Mouse (Mus musculus): ENCODE results near the gene Pmf1. TPM values are rescaled to one million over a fixed set of nuclear protein-coding genes. Genes with fewer than 3 reads are reported as not detected.
"Not testable (repeated sequence)": the region's sequence is repeated elsewhere in the genome, so short reads cannot be mapped to it uniquely, and the experiment has no call there.

Pmf1 gene
- polyA plus RNA-seq, 1 experiment from 2014 or later: 28.3 TPM

- Histone ChIP-seq H3K27me3 (ENCODE audit: control insufficient read depth, insufficient read depth, low read length) (no peaks in the 10 kb centered on the region), H3K4me2 (ENCODE audit: low read length) (no peak overlapping the region), H3K9ac (replicated peaks; ENCODE audit: low read length) (no peak overlapping the region), H3K9me3 (ENCODE audit: control insufficient read depth, low read length) (no peaks in the 10 kb centered on the region), H3K27ac (replicated peaks; ENCODE audit: low read depth, low read length) (no peak overlapping the region), H3K36me3 (ENCODE audit: control insufficient read depth, insufficient read depth, low read length) (peaks cover 79% of the 10 kb centered on the region), H3K4me3 (replicated peaks; ENCODE audit: low read depth, low read length) (no peak overlapping the region), H3K4me1 (ENCODE audit: control insufficient read depth, insufficient read depth, low read length) (peaks cover 3% of the 10 kb centered on the region; the same call in 1 of the 2 replicates)
- ATAC-seq (ENCODE audit: low FRiP score, low TSS enrichment): no peak
- no peak for DNase-seq
- 86% methylated on average over 7 of the region's 7 CpGs for WGBS
Measured at GRCm38 (mm10) chr3:88442888-88443287, 32.8 kb upstream of the Pmf1 start.

- Histone ChIP-seq H3K9me3 (ENCODE audit: control insufficient read depth, low read length) (no peaks in the 10 kb centered on the region), H3K36me3 (ENCODE audit: control insufficient read depth, insufficient read depth, low read length) (peaks cover 79% of the 10 kb centered on the region), H3K4me3 (replicated peaks; ENCODE audit: low read depth, low read length) (no peak overlapping the region), H3K4me2 (ENCODE audit: low read length) (no peak overlapping the region), H3K9ac (replicated peaks; ENCODE audit: low read length) (no peak overlapping the region), H3K4me1 (ENCODE audit: control insufficient read depth, insufficient read depth, low read length) (peaks cover 3% of the 10 kb centered on the region; the same call in 1 of the 2 replicates), H3K27me3 (ENCODE audit: control insufficient read depth, insufficient read depth, low read length) (no peaks in the 10 kb centered on the region), H3K27ac (replicated peaks; ENCODE audit: low read depth, low read length) (no peak overlapping the region)
- 86% methylated on average over 12 of the region's 12 CpGs for WGBS
- ATAC-seq (ENCODE audit: low FRiP score, low TSS enrichment): no peak
- no peak for DNase-seq
Measured at GRCm38 (mm10) chr3:88442488-88442887, 32.4 kb upstream of the Pmf1 start.

- Histone ChIP-seq H3K4me1 (ENCODE audit: control insufficient read depth, insufficient read depth, low read length) (peaks cover 3% of the 10 kb centered on the region; the same call in 1 of the 2 replicates), H3K9ac (replicated peaks; ENCODE audit: low read length) (no peak overlapping the region; the same call in 1 of the 2 replicates), H3K4me3 (replicated peaks; ENCODE audit: low read depth, low read length) (no peak overlapping the region), H3K27ac (replicated peaks; ENCODE audit: low read depth, low read length) (no peak overlapping the region), H3K27me3 (ENCODE audit: control insufficient read depth, insufficient read depth, low read length) (no peaks in the 10 kb centered on the region), H3K9me3 (ENCODE audit: control insufficient read depth, low read length) (no peaks in the 10 kb centered on the region), H3K36me3 (ENCODE audit: control insufficient read depth, insufficient read depth, low read length) (peaks cover 81% of the 10 kb centered on the region), H3K4me2 (ENCODE audit: low read length) (no peak overlapping the region)
- ATAC-seq (ENCODE audit: low FRiP score, low TSS enrichment): no peak; the same call in 1 of the 2 replicates
- DNase-seq: peak; percentile 83
- 21% methylated on average over 27 of the region's 27 CpGs for WGBS
Measured at GRCm38 (mm10) chr3:88440500-88441381, 30.6 kb upstream of the Pmf1 start.

GRCm38 (mm10) chr3:88439582-88439981, 29.5 kb upstream of the Pmf1 start:
- Histone ChIP-seq H3K9me3 (ENCODE audit: control insufficient read depth, low read length) (no peaks in the 10 kb centered on the region), H3K4me1 (ENCODE audit: control insufficient read depth, insufficient read depth, low read length) (peaks cover 3% of the 10 kb centered on the region; the same call in 1 of the 2 replicates), H3K36me3 (ENCODE audit: control insufficient read depth, insufficient read depth, low read length) (peaks cover 81% of the 10 kb centered on the region), H3K4me3 (replicated peaks; ENCODE audit: low read depth, low read length) (no peak overlapping the region), H3K9ac (replicated peaks; ENCODE audit: low read length) (no peak overlapping the region), H3K27ac (replicated peaks; ENCODE audit: low read depth, low read length) (no peak overlapping the region), H3K4me2 (ENCODE audit: low read length) (no peak overlapping the region), H3K27me3 (ENCODE audit: control insufficient read depth, insufficient read depth, low read length) (no peaks in the 10 kb centered on the region)
- 40% methylated on average over 4 of the region's 4 CpGs for WGBS
- no peak for DNase-seq
- ATAC-seq (ENCODE audit: low FRiP score, low TSS enrichment): no peak

GRCm38 (mm10) chr3:88437454-88437853, 27.3 kb upstream of the Pmf1 start:
- Histone ChIP-seq H3K4me2 (ENCODE audit: low read length) (peak overlapping the region; percentile 46; the same call in 1 of the 2 replicates), H3K9ac (replicated peaks; ENCODE audit: low read length) (no peak overlapping the region), H3K4me3 (replicated peaks; ENCODE audit: low read depth, low read length) (no peak overlapping the region), H3K27ac (replicated peaks; ENCODE audit: low read depth, low read length) (no peak overlapping the region), H3K9me3 (ENCODE audit: control insufficient read depth, low read length) (no peaks in the 10 kb centered on the region), H3K4me1 (ENCODE audit: control insufficient read depth, insufficient read depth, low read length) (peaks cover 3% of the 10 kb centered on the region; the same call in 1 of the 2 replicates), H3K27me3 (ENCODE audit: control insufficient read depth, insufficient read depth, low read length) (no peaks in the 10 kb centered on the region), H3K36me3 (ENCODE audit: control insufficient read depth, insufficient read depth, low read length) (peaks cover 63% of the 10 kb centered on the region)
- DNase-seq (no peak), ATAC-seq (ENCODE audit: low FRiP score, low TSS enrichment) (no peak)
- WGBS: 84% methylated on average over 10 of the region's 10 CpGs

- Histone ChIP-seq H3K36me3 (ENCODE audit: control insufficient read depth, insufficient read depth, low read length) (peaks cover 62% of the 10 kb centered on the region), H3K4me3 (replicated peaks; ENCODE audit: low read depth, low read length) (peak overlapping the region; percentile 14; the same call in 1 of the 2 replicates), H3K4me2 (ENCODE audit: low read length) (peak overlapping the region; percentile 46), H3K27ac (replicated peaks; ENCODE audit: low read depth, low read length) (no peak overlapping the region), H3K27me3 (ENCODE audit: control insufficient read depth, insufficient read depth, low read length) (no peaks in the 10 kb centered on the region), H3K9me3 (ENCODE audit: control insufficient read depth, low read length) (no peaks in the 10 kb centered on the region), H3K9ac (replicated peaks; ENCODE audit: low read length) (no peak overlapping the region; the same call in 1 of the 2 replicates), H3K4me1 (ENCODE audit: control insufficient read depth, insufficient read depth, low read length) (peaks cover 3% of the 10 kb centered on the region; the same call in 1 of the 2 replicates)
- ATAC-seq (ENCODE audit: low FRiP score, low TSS enrichment) (peak; percentile 72), DNase-seq (peak; percentile 62)
- 11% methylated on average over 29 of the region's 29 CpGs for WGBS
Measured at GRCm38 (mm10) chr3:88436395-88437201, 26.5 kb upstream of the Pmf1 start.

- WGBS: 65% methylated on average over 10 of the region's 10 CpGs
- Histone ChIP-seq H3K4me3 (replicated peaks; ENCODE audit: low read depth, low read length) (no peak overlapping the region), H3K4me2 (ENCODE audit: low read length) (no peak overlapping the region)
Measured at GRCm38 (mm10) chr3:88435515-88435914, 25.4 kb upstream of the Pmf1 start.

GRCm38 (mm10) chr3:88428639-88429038, 18.5 kb upstream of the Pmf1 start:
- not testable (repeated sequence) for H3K27ac ChIP-seq (replicated peaks; ENCODE audit: low read depth, low read length); H3K4me2 ChIP-seq (ENCODE audit: low read length); DNase-seq; ATAC-seq (ENCODE audit: low FRiP score, low TSS enrichment); H3K36me3 ChIP-seq (ENCODE audit: control insufficient read depth, insufficient read depth, low read length); H3K4me1 ChIP-seq (ENCODE audit: control insufficient read depth, insufficient read depth, low read length); H3K9me3 ChIP-seq (ENCODE audit: control insufficient read depth, low read length); H3K9ac ChIP-seq (replicated peaks; ENCODE audit: low read length); H3K4me3 ChIP-seq (replicated peaks; ENCODE audit: low read depth, low read length); H3K27me3 ChIP-seq (ENCODE audit: control insufficient read depth, insufficient read depth, low read length)
- WGBS: 72% methylated on average over 8 of the region's 8 CpGs

More at GRCm38 (mm10) chr3:88435515-88435914, 25.4 kb upstream of the Pmf1 start:
- no peaks in the 10 kb centered on the region for H3K9me3 ChIP-seq (ENCODE audit: control insufficient read depth, low read length)
- H3K36me3 ChIP-seq (ENCODE audit: control insufficient read depth, insufficient read depth, low read length): peaks cover 55% of the 10 kb centered on the region
- H3K4me1 ChIP-seq (ENCODE audit: control insufficient read depth, insufficient read depth, low read length): no peaks in the 10 kb centered on the region
- no peaks in the 10 kb centered on the region for H3K27me3 ChIP-seq (ENCODE audit: control insufficient read depth, insufficient read depth, low read length)
- no peak overlapping the region for H3K27ac ChIP-seq (replicated peaks; ENCODE audit: low read depth, low read length)
- DNase-seq: no peak
- H3K9ac ChIP-seq (replicated peaks; ENCODE audit: low read length): no peak overlapping the region
- ATAC-seq (ENCODE audit: low FRiP score, low TSS enrichment): no peak

Data from midbrain, embryonic 14.5 days (tissue).